Mouse (Mus musculus) olfactory bulb, adult 2 months (tissue): ENCODE measurements around the gene Farp2.

Experiments
- CTCF ChIP-seq: fragments of 200-500 bp; IDR thresholded peaks from 2 replicates; pipeline ENCODE4 v1.5.1; 2012; ENCODE audit warnings: low read depth, mild to moderate bottlenecking, low read length, moderate library complexity; ENCODE audit not compliant: insufficient read depth
- POLR2A ChIP-seq: fragments of 200-500 bp; IDR thresholded peaks from 2 replicates; pipeline ENCODE4 v1.6.1; 2012; ENCODE audit warnings: mild to moderate bottlenecking, low read depth, low read length, moderate library complexity; ENCODE audit not compliant: insufficient read depth

- TF ChIP-seq POLR2A (no peak), CTCF (no peak)
Observed at GRCm38 (mm10) chr1:93593960-93594359, 82.1 kb downstream of the Farp2 start.
